Mouse (Mus musculus): ENCODE results near the gene Rapgef1. TPM values are rescaled to one million over a fixed set of nuclear protein-coding genes. Genes with fewer than 3 reads are reported as not detected.

Gene Rapgef1
- polyA plus RNA-seq (2012), result 44.3 and 55.0 TPM in 2 replicates

- TF ChIP-seq GATA1 (IDR thresholded peaks at IDR 0.05; ENCODE audit: low read length), result no peak
These were observed at the start of gene Rapgef1 for GRCm38 (mm10) chr2:29619484-29620300. Gene Rapgef1, plus strand, starts transcription at chr2:29619720.

GRCm38 (mm10) chr2:29571921-29572700 is 47.4 kb upstream of the Rapgef1 start:
- TF ChIP-seq GATA1 (IDR thresholded peaks at IDR 0.05; ENCODE audit: low read length), result no peak

GRCm38 (mm10) chr2:29572811-29573427 is 46.6 kb upstream of the Rapgef1 start:
- no peak for TF ChIP-seq GATA1 (IDR thresholded peaks at IDR 0.05; ENCODE audit: low read length)

- no peak for TF ChIP-seq GATA1 (IDR thresholded peaks at IDR 0.05; ENCODE audit: low read length)
These were observed 45.9 kb upstream of the Rapgef1 start for GRCm38 (mm10) chr2:29573591-29573990.

GRCm38 (mm10) chr2:29574187-29574586 is 45.3 kb upstream of the Rapgef1 start:
- TF ChIP-seq GATA1 (IDR thresholded peaks at IDR 0.05; ENCODE audit: low read length), result no peak

GRCm38 (mm10) chr2:29582415-29582814 is 37.1 kb upstream of the Rapgef1 start:
- TF ChIP-seq GATA1 (IDR thresholded peaks at IDR 0.05; ENCODE audit: low read length), result no peak

GRCm38 (mm10) chr2:29586017-29586702 is 33.4 kb upstream of the Rapgef1 start:
- no peak for TF ChIP-seq GATA1 (IDR thresholded peaks at IDR 0.05; ENCODE audit: low read length)

GRCm38 (mm10) chr2:29588006-29588405 is 31.5 kb upstream of the Rapgef1 start:
- no peak for TF ChIP-seq GATA1 (IDR thresholded peaks at IDR 0.05; ENCODE audit: low read length)

- TF ChIP-seq GATA1 (IDR thresholded peaks at IDR 0.05; ENCODE audit: low read length), result no peak
These were observed 30.3 kb upstream of the Rapgef1 start for GRCm38 (mm10) chr2:29589266-29589665.

GRCm38 (mm10) chr2:29591626-29592025 is 27.9 kb upstream of the Rapgef1 start:
- TF ChIP-seq GATA1 (IDR thresholded peaks at IDR 0.05; ENCODE audit: low read length), result no peak

GRCm38 (mm10) chr2:29592537-29592936 is 27.0 kb upstream of the Rapgef1 start:
- TF ChIP-seq GATA1 (IDR thresholded peaks at IDR 0.05; ENCODE audit: low read length), result no peak

- TF ChIP-seq GATA1 (IDR thresholded peaks at IDR 0.05; ENCODE audit: low read length), result no peak
These were observed 15.6 kb upstream of the Rapgef1 start for GRCm38 (mm10) chr2:29603930-29604329.

- no peak for TF ChIP-seq GATA1 (IDR thresholded peaks at IDR 0.05; ENCODE audit: low read length)
These were observed 13.9 kb upstream of the Rapgef1 start for GRCm38 (mm10) chr2:29605591-29605990.

GRCm38 (mm10) chr2:29606460-29606859 is 13.1 kb upstream of the Rapgef1 start:
- TF ChIP-seq GATA1 (IDR thresholded peaks at IDR 0.05; ENCODE audit: low read length), result no peak

- TF ChIP-seq GATA1 (IDR thresholded peaks at IDR 0.05; ENCODE audit: low read length), result no peak
These were observed 2.2 kb upstream of the Rapgef1 start for GRCm38 (mm10) chr2:29617341-29617740.
